Mouse (Mus musculus) forebrain, postnatal 0 days (tissue): ENCODE data around the gene Gtse1. TPM values are rescaled to one million over a fixed set of nuclear protein-coding genes. Genes with fewer than 3 reads are reported as not detected.

ENCODE experiments used
- ATAC-seq: fragments of 200-750 bp; cut with Nextera tagmentation; 2 replicates; pipeline ENCODE4 v1.8.0; 2017; ENCODE audit warnings: mild to moderate bottlenecking, moderate library complexity
- DNase-seq: peaks from one replicate; pipeline ENCODE4 v3.0.0-alpha.2; 2015
- H3K27ac ChIP-seq: fragments of 300-500 bp; sonication (generic); 2 replicates; pipeline ENCODE4 v1.5.1; 2014; ENCODE audit warnings: low read depth, mild to moderate bottlenecking, antibody characterized with exemption, low read length, moderate library complexity, mixed read lengths
- H3K27me3 ChIP-seq: fragments of 300-500 bp; sonication (generic); 2 replicates; pipeline ENCODE4 v1.6.1; 2014; ENCODE audit warnings: mild to moderate bottlenecking, low read length, mixed read lengths; ENCODE audit not compliant: insufficient read depth
- H3K36me3 ChIP-seq: fragments of 300-500 bp; sonication (generic); 2 replicates; pipeline ENCODE4 v1.6.1; 2014; ENCODE audit warnings: mild to moderate bottlenecking, moderate library complexity; ENCODE audit not compliant: insufficient read depth
- H3K4me1 ChIP-seq: fragments of 300-500 bp; sonication (generic); 2 replicates; pipeline ENCODE4 v1.6.1; 2014; ENCODE audit warnings: antibody characterized with exemption; ENCODE audit not compliant: insufficient read depth
- H3K4me2 ChIP-seq: fragments of 300-500 bp; sonication (generic); 2 replicates; pipeline ENCODE4 v1.6.1; 2014; ENCODE audit warnings: low read depth, mild to moderate bottlenecking, moderate library complexity
- H3K4me3 ChIP-seq: fragments of 300-500 bp; sonication (generic); 2 replicates; pipeline ENCODE4 v1.5.1; 2014; ENCODE audit warnings: low read depth, low read length, mixed read lengths
- H3K9ac ChIP-seq: fragments of 300-500 bp; sonication (generic); 2 replicates; pipeline ENCODE4 v1.6.1; 2014; ENCODE audit warnings: mild to moderate bottlenecking
- H3K9me3 ChIP-seq: fragments of 300-500 bp; sonication (generic); 2 replicates; pipeline ENCODE4 v1.6.1; 2016; ENCODE audit warnings: low read length
- CTCF ChIP-seq: sonication (generic); IDR thresholded peaks from 2 replicates; pipeline ENCODE4 v1.5.1; 2016; ENCODE audit warnings: antibody characterized with exemption, control low read depth, low read depth
- whole genome bisulfite sequencing: fragments of 180-500 bp; shearing (Covaris S2); extraction: QIAGEN DNeasy Blood & Tissue Kit; methylation state at CpG from one replicate; pipeline ENCODE4 v1.1.7; 2014; 5-methylcytosine and 5-hydroxymethylcytosine counted together
- polyA plus RNA-seq: library from polyadenylated mRNA; unstranded; fragments of >200 nt; fragmentation: Nextera tagmentation; extraction: Ambion mirVana; gene quantifications from 2 replicates; pipeline ENCODE4 v1.2.1, GENCODE M21; 2015
- total RNA-seq: library from RNA; depleted of rRNA; stranded (reverse); fragments of >200 nt; gene quantifications from 2 replicates; pipeline ENCODE4 v1.2.3, GENCODE M21; 2014

The Gtse1 gene
- total and polyA plus RNA-seq, 2 experiments from 2014 or later = 3.2 to 4.3 TPM

DNA sequence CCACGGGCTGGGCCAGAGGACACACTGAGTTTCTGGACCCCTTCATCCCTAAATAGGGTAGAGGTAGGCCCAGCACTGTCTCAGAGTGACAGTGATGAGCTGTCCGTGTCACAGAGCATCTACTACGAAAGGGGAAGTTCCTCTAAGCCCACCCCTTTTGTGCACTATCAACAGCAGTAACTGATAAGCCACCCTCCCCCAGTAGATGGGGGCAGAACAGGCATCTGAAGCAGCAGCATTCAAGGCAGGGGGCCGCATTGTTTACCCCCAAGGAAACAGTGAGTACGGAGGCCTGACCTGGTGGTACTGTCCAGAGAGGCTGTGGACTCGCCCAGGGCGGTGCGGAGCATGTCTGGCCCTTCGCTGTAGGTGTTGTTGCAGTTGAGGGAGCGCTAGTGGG, 43.0 kb downstream of the Gtse1 start:
- Histone ChIP-seq H3K36me3 (peaks cover 10% of the 10 kb centered on the region), H3K27ac (no peak overlapping the region), H3K9ac (no peak overlapping the region), H3K4me1 (no peaks in the 10 kb centered on the region), H3K9me3 (no peaks in the 10 kb centered on the region), H3K4me2 (no peak overlapping the region), H3K4me3 (no peak overlapping the region), H3K27me3 (no peaks in the 10 kb centered on the region)
- ATAC-seq (no peak), DNase-seq (no peak)
- 83% methylated on average over 10 of the region's 10 CpGs for WGBS
- TF ChIP-seq CTCF = no peak

GRCm38 (mm10) chr15:85903826-85904225, 44.3 kb downstream of the Gtse1 start:
- no peak overlapping the region for H3K4me3 ChIP-seq
- TF ChIP-seq CTCF = peak; percentile 69
- H3K27ac ChIP-seq = no peak overlapping the region
- H3K9ac ChIP-seq = no peak overlapping the region
- no peaks in the 10 kb centered on the region for H3K4me1 ChIP-seq
- no peak for ATAC-seq
- no peak overlapping the region for H3K4me2 ChIP-seq
- H3K9me3 ChIP-seq = no peaks in the 10 kb centered on the region
- DNase-seq = no peak
- no peaks in the 10 kb centered on the region for H3K27me3 ChIP-seq
- WGBS = 68% methylated on average over 8 of the region's 8 CpGs
- peaks cover 2% of the 10 kb centered on the region for H3K36me3 ChIP-seq

DNA sequence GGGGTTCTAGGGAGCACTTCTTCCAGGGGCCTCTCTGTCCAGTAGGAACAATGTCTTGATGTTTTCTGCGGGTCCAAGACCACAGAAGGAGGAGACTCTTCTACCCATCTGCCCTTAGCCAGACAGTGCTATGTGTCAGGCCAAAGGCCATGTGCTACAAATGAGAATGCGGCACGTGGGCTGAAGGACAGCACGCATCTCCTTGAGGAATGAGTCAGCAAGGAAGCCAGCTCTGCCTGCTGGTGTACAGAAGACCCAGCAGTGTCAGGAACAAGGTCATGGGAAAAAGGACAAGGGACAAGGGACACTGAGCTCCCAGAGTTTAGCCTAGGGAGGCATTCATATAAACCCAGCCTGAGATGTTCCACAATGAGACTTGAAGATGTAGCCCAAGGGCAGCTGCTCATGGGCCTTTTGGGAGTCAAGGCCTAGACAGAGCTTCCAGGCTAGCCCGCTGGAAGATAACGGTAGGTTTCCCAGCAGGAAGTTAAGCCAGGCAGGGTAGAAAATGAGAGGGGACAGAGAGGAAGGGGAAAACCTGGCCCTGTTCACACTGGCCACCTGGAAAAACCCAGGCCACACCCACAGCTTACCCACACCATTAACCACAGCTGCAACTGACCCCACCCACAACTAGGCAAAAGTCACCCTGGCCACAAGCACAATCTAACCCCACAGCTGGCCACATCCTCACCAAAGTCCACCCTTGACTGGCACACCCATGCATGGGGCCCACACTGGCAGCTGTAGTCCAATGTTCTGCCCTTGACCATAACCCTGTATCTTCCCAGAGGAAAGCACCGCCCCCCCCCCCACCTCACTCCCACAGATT, 49.3 kb downstream of the Gtse1 start:
- Histone ChIP-seq H3K9me3 (no peaks in the 10 kb centered on the region), H3K36me3 (no peaks in the 10 kb centered on the region; the same call in 1 of the 2 replicates), H3K9ac (no peak overlapping the region), H3K4me1 (no peaks in the 10 kb centered on the region), H3K4me2 (no peak overlapping the region), H3K4me3 (no peak overlapping the region), H3K27ac (no peak overlapping the region), H3K27me3 (no peaks in the 10 kb centered on the region)
- WGBS = 93% methylated on average over 7 of the region's 7 CpGs
- no peak for DNase-seq
- no peak for ATAC-seq
- TF ChIP-seq CTCF = no peak

DNA sequence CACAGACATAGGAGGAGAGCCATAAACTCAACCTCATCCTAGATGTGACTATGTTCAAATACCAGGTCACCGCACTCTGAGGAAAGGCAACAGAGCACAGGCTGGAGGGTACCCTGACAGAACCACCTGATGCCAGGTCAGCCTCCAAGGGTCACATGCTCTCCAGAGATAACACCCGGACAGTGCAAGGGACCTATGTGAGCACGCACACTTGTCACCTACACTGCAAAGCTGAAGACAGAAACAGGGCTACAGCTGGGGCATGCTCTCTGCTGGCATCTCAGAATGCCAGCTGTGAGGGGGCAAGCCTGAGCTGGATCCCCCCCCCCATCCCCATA, 49.9 kb downstream of the Gtse1 start:
- no peaks in the 10 kb centered on the region for H3K4me1 ChIP-seq
- H3K36me3 ChIP-seq = no peaks in the 10 kb centered on the region; the same call in 1 of the 2 replicates
- H3K4me3 ChIP-seq = no peak overlapping the region
- no peaks in the 10 kb centered on the region for H3K27me3 ChIP-seq
- H3K4me2 ChIP-seq = no peak overlapping the region
- H3K9me3 ChIP-seq = no peaks in the 10 kb centered on the region
- TF ChIP-seq CTCF = no peak
- ATAC-seq (no peak), DNase-seq (no peak)
- no peak overlapping the region for H3K27ac ChIP-seq
- H3K9ac ChIP-seq = no peak overlapping the region
- 84% methylated on average over 3 of the region's 3 CpGs for WGBS

DNA sequence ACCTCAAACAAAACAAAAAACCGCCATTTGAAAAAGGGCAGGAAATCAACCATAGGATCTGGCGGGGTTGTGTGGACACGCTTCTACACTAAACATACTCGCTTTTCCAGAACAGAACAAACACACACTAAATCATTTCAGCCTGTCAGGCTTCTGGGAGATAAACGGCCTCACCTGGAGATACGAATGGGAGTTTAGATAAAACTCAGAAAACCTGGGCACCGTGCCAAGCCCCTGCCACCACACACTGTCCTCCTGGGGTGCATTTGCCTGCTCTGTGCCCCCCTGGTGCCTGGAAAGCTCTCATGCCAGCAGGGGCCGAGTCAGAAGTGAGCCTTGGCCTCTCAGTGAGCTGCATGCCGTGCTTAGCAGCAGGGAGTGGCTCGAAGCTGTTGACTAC, 50.4 kb downstream of the Gtse1 start:
- H3K9me3 ChIP-seq = no peaks in the 10 kb centered on the region
- no peak for TF ChIP-seq CTCF
- no peaks in the 10 kb centered on the region for H3K4me1 ChIP-seq
- DNase-seq (no peak), ATAC-seq (no peak)
- H3K9ac ChIP-seq = no peak overlapping the region
- no peak overlapping the region for H3K4me3 ChIP-seq
- H3K36me3 ChIP-seq = no peaks in the 10 kb centered on the region; the same call in 1 of the 2 replicates
- H3K27ac ChIP-seq = no peak overlapping the region
- no peak overlapping the region for H3K4me2 ChIP-seq
- 56% methylated on average over 10 of the region's 10 CpGs for WGBS
- no peaks in the 10 kb centered on the region for H3K27me3 ChIP-seq

- Histone ChIP-seq H3K9me3 (no peaks in the 10 kb centered on the region), H3K27ac (no peak overlapping the region), H3K4me3 (no peak overlapping the region), H3K27me3 (no peaks in the 10 kb centered on the region), H3K4me1 (no peaks in the 10 kb centered on the region), H3K36me3 (no peaks in the 10 kb centered on the region), H3K9ac (no peak overlapping the region), H3K4me2 (no peak overlapping the region)
- peak; percentile 80 for DNase-seq
- ATAC-seq = no peak
- TF ChIP-seq CTCF = peak; percentile 90
- WGBS = 29% methylated on average over 2 of the region's 2 CpGs
Measured at GRCm38 (mm10) chr15:85913605-85914004, 54.1 kb downstream of the Gtse1 start.

DNA sequence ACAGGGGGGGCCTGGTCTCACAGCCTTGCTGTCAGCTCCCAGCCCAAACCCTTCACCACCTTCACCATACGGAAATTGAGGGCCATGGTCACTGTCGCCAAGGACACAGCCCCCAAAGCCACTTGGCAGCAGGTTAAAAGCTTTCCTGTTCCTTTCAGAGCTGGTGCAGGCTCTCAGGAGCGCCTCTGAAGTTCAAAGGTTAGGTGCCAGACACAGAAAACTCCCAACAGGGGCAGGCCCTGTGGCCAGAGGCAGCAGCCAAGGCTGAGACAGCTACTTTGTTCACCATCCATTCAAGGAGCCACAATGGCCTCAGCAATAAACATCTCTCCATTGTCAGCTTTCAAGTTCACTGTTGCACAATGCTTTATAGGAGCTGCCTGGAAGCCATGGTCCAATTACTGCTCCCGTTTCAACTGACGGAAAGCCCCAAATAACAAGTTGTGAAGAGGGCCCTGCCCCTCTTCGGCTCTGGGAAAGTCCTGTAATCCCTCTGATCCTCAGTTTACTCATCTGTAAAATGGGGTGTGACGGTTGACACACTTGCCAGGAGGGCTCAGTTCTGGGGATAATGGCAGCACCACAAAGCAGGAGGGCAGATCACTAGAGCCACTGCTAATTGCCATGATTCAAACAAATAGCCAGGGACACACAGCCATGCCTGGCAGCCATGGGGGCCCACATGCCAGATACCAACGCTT, 59.8 kb downstream of the Gtse1 start:
- Histone ChIP-seq H3K36me3 (no peaks in the 10 kb centered on the region), H3K4me2 (no peak overlapping the region), H3K4me3 (no peak overlapping the region), H3K4me1 (no peaks in the 10 kb centered on the region), H3K9ac (no peak overlapping the region), H3K27me3 (no peaks in the 10 kb centered on the region), H3K27ac (no peak overlapping the region), H3K9me3 (no peaks in the 10 kb centered on the region)
- peak; percentile 55 for ATAC-seq
- DNase-seq = peak; percentile 36
- no peak for TF ChIP-seq CTCF
- 30% methylated on average over 8 of the region's 8 CpGs for WGBS
